In the genomic region with DNA sequence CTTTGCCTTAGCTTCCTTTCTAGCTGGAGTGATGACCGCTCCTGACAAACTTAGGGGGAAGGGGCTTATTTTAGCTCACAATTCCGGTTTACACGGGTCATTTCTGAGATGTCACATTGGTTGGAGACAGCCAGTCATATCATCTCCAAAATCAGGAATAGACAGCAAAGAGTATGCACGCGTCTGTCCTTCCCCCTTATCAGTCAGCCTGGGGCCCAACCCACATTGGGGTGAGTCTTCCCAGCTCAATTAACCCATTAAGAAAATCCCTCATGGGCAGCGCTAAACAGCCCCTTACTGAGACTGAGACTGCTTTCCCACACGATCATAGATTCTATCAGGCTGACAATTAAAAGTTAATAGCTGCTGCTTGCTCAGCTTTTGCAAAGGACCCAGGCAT, we compare ENCODE assay signal across 19 mouse cellular contexts. TPM values are rescaled to one million over a fixed set of nuclear protein-coding genes. Genes with fewer than 3 reads are reported as not detected.
DNase-seq lines count a peak whose midpoint lies in the region; ATAC-seq and TF ChIP-seq lines count a peak whose summit lies in the region.
"Had no signal": no experiment of that assay in that cellular context is flagged by ENCODE, and none has a peak within 500 bp of the region (broad histone marks: within the 10 kb centered on the region; RNA-seq: fewer than 3 reads in every experiment).

No protein-coding gene starts in this region.

- H3K4me3 ChIP-seq in hindbrain, embryonic 13.5 days = no peak overlapping the region
- H3K4me3 ChIP-seq in hindbrain, embryonic 11.5 days (ENCODE audit: low read depth, low read length) = no peak overlapping the region
- H3K4me3 ChIP-seq in bone marrow, adult 2 months (replicated peaks; ENCODE audit: control insufficient read depth, low read depth, low read length) = peak overlapping the region; percentile 24
- H3K4me3 ChIP-seq in liver, embryonic 11.5 days (ENCODE audit: low read depth, low read length) = peak overlapping the region; percentile 89
- H3K4me3 ChIP-seq: forebrain, embryonic 12.5 days; hindbrain, embryonic 15.5 days; limb, embryonic 15.5 days; midbrain, embryonic 13.5 days; myocyte had no signal

- no peaks in the 10 kb centered on the region for H3K27me3 ChIP-seq in hindbrain, embryonic 13.5 days
- no peaks in the 10 kb centered on the region for H3K27me3 ChIP-seq in hindbrain, embryonic 11.5 days (ENCODE audit: control insufficient read depth, insufficient read depth, low read length)
- no peaks in the 10 kb centered on the region for H3K27me3 ChIP-seq in liver, embryonic 11.5 days (replicated peaks; ENCODE audit: control insufficient read depth, insufficient read depth, low read length)
- H3K27me3 ChIP-seq: forebrain, embryonic 12.5 days; hindbrain, embryonic 15.5 days; limb, embryonic 15.5 days; midbrain, embryonic 13.5 days had no signal

- 0 out of 2 replicates have a peak overlapping the region, but pooled peaks have one; percentile 1 for H3K9ac ChIP-seq in hindbrain, embryonic 13.5 days
- H3K9ac ChIP-seq in hindbrain, embryonic 11.5 days (ENCODE audit: low read depth, low read length) = no peak overlapping the region
- peak overlapping the region; percentile 31; the same call in 1 of the 2 replicates for H3K9ac ChIP-seq in liver, embryonic 11.5 days (ENCODE audit: low read depth, low read length)
- H3K9ac ChIP-seq: forebrain, embryonic 12.5 days; hindbrain, embryonic 15.5 days; limb, embryonic 15.5 days; midbrain, embryonic 13.5 days had no signal

- no peak for TF ChIP-seq CTCF in bone marrow, adult 2 months (IDR thresholded peaks at IDR 0.05; ENCODE audit: control insufficient read depth, insufficient read depth, low read length)

- DNase-seq in adrenal gland, postnatal 14 days = peak; percentile 28
- no peak for DNase-seq in adrenal gland, postnatal 10 days
- DNase-seq in hindbrain, embryonic 11.5 days (ENCODE audit: low spot score) = no peak
- no peak for DNase-seq in liver, embryonic 11.5 days (ENCODE audit: low spot score)
- no peak for DNase-seq in embryo, embryonic 11 days
- no peak for DNase-seq in urinary bladder, postnatal 25 days (ENCODE audit: low spot score)
- DNase-seq: cerebellum, adult 11-12 months; kidney, adult 8-10 months; layer of hippocampus, adult 9-11 months; lung, postnatal 4 days had no signal

- TF ChIP-seq POLR2A in bone marrow, adult 2 months (IDR thresholded peaks at IDR 0.05; ENCODE audit: borderline replicate concordance, control insufficient read depth, low read depth, low read length) = no peak

- H3K27ac ChIP-seq in hindbrain, embryonic 13.5 days = no peak overlapping the region
- no peak overlapping the region for H3K27ac ChIP-seq in hindbrain, embryonic 11.5 days (ENCODE audit: low read depth, low read length)
- H3K27ac ChIP-seq in bone marrow, adult 2 months (ENCODE audit: control insufficient read depth, insufficient read depth, low read depth, low read length, poor library complexity) = peak overlapping the region; percentile 8; the same call in 1 of the 2 replicates
- peak overlapping the region; percentile 96 for H3K27ac ChIP-seq in liver, embryonic 11.5 days (ENCODE audit: low read depth, low read length)
- H3K27ac ChIP-seq: forebrain, embryonic 12.5 days; hindbrain, embryonic 15.5 days; limb, embryonic 15.5 days; midbrain, embryonic 13.5 days; stomach, postnatal 0 days had no signal

- no peak for ATAC-seq in hindbrain, embryonic 13.5 days (ENCODE audit: low FRiP score)
- ATAC-seq in hindbrain, embryonic 11.5 days (ENCODE audit: low FRiP score) = no peak
- ATAC-seq in liver, embryonic 11.5 days (replicated peaks; ENCODE audit: low FRiP score) = no peak
- ATAC-seq: midbrain, embryonic 13.5 days had no signal

- peaks cover 40% of the 10 kb centered on the region for H3K4me1 ChIP-seq in hindbrain, embryonic 13.5 days (replicated peaks)
- H3K4me1 ChIP-seq in hindbrain, embryonic 11.5 days (replicated peaks; ENCODE audit: control insufficient read depth, insufficient read depth, low read length) = no peaks in the 10 kb centered on the region; the same call in 1 of the 2 replicates
- no peaks in the 10 kb centered on the region; the same call in 1 of the 2 replicates for H3K4me1 ChIP-seq in bone marrow, adult 2 months (ENCODE audit: control insufficient read depth, insufficient read depth, low read length)
- peaks cover 39% of the 10 kb centered on the region for H3K4me1 ChIP-seq in liver, embryonic 11.5 days (replicated peaks; ENCODE audit: control insufficient read depth, insufficient read depth, low read length)

- H3K36me3 ChIP-seq in hindbrain, embryonic 13.5 days = peaks cover 28% of the 10 kb centered on the region
- peaks cover 17% of the 10 kb centered on the region for H3K36me3 ChIP-seq in hindbrain, embryonic 11.5 days (ENCODE audit: control insufficient read depth, insufficient read depth, low read length)
- H3K36me3 ChIP-seq in liver, embryonic 11.5 days (ENCODE audit: control insufficient read depth, insufficient read depth, low read length) = peaks cover 25% of the 10 kb centered on the region

- H3K9me3 ChIP-seq in hindbrain, embryonic 13.5 days = no peaks in the 10 kb centered on the region
- no peaks in the 10 kb centered on the region for H3K9me3 ChIP-seq in hindbrain, embryonic 11.5 days (ENCODE audit: control insufficient read depth, low read length)
- H3K9me3 ChIP-seq in liver, embryonic 11.5 days (ENCODE audit: control insufficient read depth, low read length) = no peaks in the 10 kb centered on the region
- H3K9me3 ChIP-seq: forebrain, embryonic 12.5 days; hindbrain, embryonic 15.5 days; limb, embryonic 15.5 days; midbrain, embryonic 13.5 days had no signal

- WGBS in hindbrain, embryonic 13.5 days = 87% methylated on average over 7 of the region's 7 CpGs
- 90% methylated on average over 7 of the region's 7 CpGs for WGBS in hindbrain, embryonic 11.5 days
- 50% methylated on average over 7 of the region's 7 CpGs for WGBS in bone marrow, adult 2 months
- WGBS in liver, embryonic 11.5 days = 26% methylated on average over 7 of the region's 7 CpGs

- no peak overlapping the region for H3K4me2 ChIP-seq in hindbrain, embryonic 13.5 days
- no peak overlapping the region for H3K4me2 ChIP-seq in hindbrain, embryonic 11.5 days (replicated peaks; ENCODE audit: low read depth, low read length)
- H3K4me2 ChIP-seq in liver, embryonic 11.5 days = peak overlapping the region; percentile 92
- H3K4me2 ChIP-seq: forebrain, embryonic 12.5 days; hindbrain, embryonic 15.5 days; limb, embryonic 15.5 days; midbrain, embryonic 13.5 days had no signal

RNA-seq across cellular contexts. Expression of gene Snrpd3, which starts 3.0 kb away (rescaled TPM):
- total RNA-seq in adrenal gland, postnatal 14 days (2021) = 87.9 and 88.0 TPM in 2 replicates
- total RNA-seq in adrenal gland, postnatal 10 days (2021) = 10 to 100 TPM; 96.8 to 100.0 TPM
- 148 and 153 TPM in 2 replicates for polyA plus RNA-seq in hindbrain, embryonic 13.5 days (2015; fragmentation: Nextera tagmentation; extraction: Ambion mirVana)
- polyA plus RNA-seq in hindbrain, embryonic 11.5 days (2014; fragmentation: Nextera tagmentation; extraction: Ambion mirVana) = 180 and 205 TPM in 2 replicates
- polyA plus RNA-seq in bone marrow, adult 2 months (2011; ENCODE audit: insufficient read depth, insufficient read length, low replicate concordance, missing spikeins) = 139 and 156 TPM in 2 replicates
- polyA plus RNA-seq in liver, embryonic 11.5 days (2014; fragmentation: Nextera tagmentation; extraction: Ambion mirVana) = 272 and 328 TPM in 2 replicates

RNA-seq across cellular contexts. Expression of gene Gucd1, which starts 3.4 kb away (rescaled TPM):
- 41.0 and 61.5 TPM in 2 replicates for total RNA-seq in adrenal gland, postnatal 14 days (2021)
- 10 to 100 TPM; 51.3 to 57.3 TPM for total RNA-seq in adrenal gland, postnatal 10 days (2021)
- polyA plus RNA-seq in hindbrain, embryonic 13.5 days (2015; fragmentation: Nextera tagmentation; extraction: Ambion mirVana) = 22.3 and 22.9 TPM in 2 replicates
- 26.7 and 29.8 TPM in 2 replicates for polyA plus RNA-seq in hindbrain, embryonic 11.5 days (2014; fragmentation: Nextera tagmentation; extraction: Ambion mirVana)
- 37.6 and 48.3 TPM in 2 replicates for polyA plus RNA-seq in bone marrow, adult 2 months (2011; ENCODE audit: insufficient read depth, insufficient read length, low replicate concordance, missing spikeins)
- polyA plus RNA-seq in liver, embryonic 11.5 days (2014; fragmentation: Nextera tagmentation; extraction: Ambion mirVana) = 44.5 and 48.8 TPM in 2 replicates

RNA-seq across cellular contexts. Expression of gene Lrrc75b, which starts 45.8 kb away (rescaled TPM):
- total RNA-seq in adrenal gland, postnatal 14 days (2021) = 0.70 and 1.1 TPM in 2 replicates
- total RNA-seq in adrenal gland, postnatal 10 days (2021) = 1 to 10 TPM; 1.1 to 3.9 TPM
- polyA plus RNA-seq in hindbrain, embryonic 13.5 days (2015; fragmentation: Nextera tagmentation; extraction: Ambion mirVana) = 24.8 and 27.3 TPM in 2 replicates
- 4.8 and 6.2 TPM in 2 replicates for polyA plus RNA-seq in hindbrain, embryonic 11.5 days (2014; fragmentation: Nextera tagmentation; extraction: Ambion mirVana)
- polyA plus RNA-seq in bone marrow, adult 2 months (2011; ENCODE audit: insufficient read depth, insufficient read length, low replicate concordance, missing spikeins) = 0.42 TPM in 1 of 2 replicates, not detected in the other
- 0.48 and 0.52 TPM in 2 replicates for polyA plus RNA-seq in liver, embryonic 11.5 days (2014; fragmentation: Nextera tagmentation; extraction: Ambion mirVana)
- total RNA-seq: common myeloid progenitor, adult 5-6 weeks had no signal

RNA-seq across cellular contexts. Expression of gene Ggt1, which starts 47.0 kb away (rescaled TPM):
- total RNA-seq in adrenal gland, postnatal 14 days (2021) = 1.7 TPM in 1 of 2 replicates, not detected in the other
- under 1 TPM; 0.48 to 0.88 TPM for total RNA-seq in adrenal gland, postnatal 10 days (2021)
- polyA plus RNA-seq in hindbrain, embryonic 13.5 days (2015; fragmentation: Nextera tagmentation; extraction: Ambion mirVana) = 1.2 and 1.8 TPM in 2 replicates
- 1.7 and 2.2 TPM in 2 replicates for polyA plus RNA-seq in hindbrain, embryonic 11.5 days (2014; fragmentation: Nextera tagmentation; extraction: Ambion mirVana)
- polyA plus RNA-seq in bone marrow, adult 2 months (2011; ENCODE audit: insufficient read depth, insufficient read length, low replicate concordance, missing spikeins) = 5.2 and 11.4 TPM in 2 replicates
- polyA plus RNA-seq in liver, embryonic 11.5 days (2014; fragmentation: Nextera tagmentation; extraction: Ambion mirVana) = 4.2 and 4.9 TPM in 2 replicates

Comparison
In these comparisons a context has a peak if more than half of its experiments do, and no peak if none do; other contexts are left out.
1. H3K27ac ChIP-seq: peak in bone marrow, adult 2 months (single experiment) and liver, embryonic 11.5 days (single experiment); none in hindbrain, embryonic 13.5 days (single experiment) and hindbrain, embryonic 11.5 days (single experiment).
2. H3K4me3 ChIP-seq: peak in bone marrow, adult 2 months (single experiment) and liver, embryonic 11.5 days (single experiment); none in hindbrain, embryonic 13.5 days (single experiment) and hindbrain, embryonic 11.5 days (single experiment).